Mouse (Mus musculus): Measurements from ENCODE around the gene Trmt10a. TPM values are rescaled to one million over a fixed set of nuclear protein-coding genes. Genes with fewer than 3 reads are reported as not detected.
"Not testable (repeated sequence)": the region's sequence is repeated elsewhere in the genome, so short reads cannot be mapped to it uniquely, and the experiment has no call there.

The Trmt10a gene
- total RNA-seq, 2 experiments from 2014 or later = 1.6 to 2.1 TPM

GRCm38 (mm10) chr3:138118392-138118791 lies 24.9 kb upstream of the Trmt10a start:
- peak overlapping the region; percentile 45 for H3K4me3 ChIP-seq
- intact Hi-C loops (cut with DNase I) = loop anchor here (2.0 kb wide), 1 partner anchor 46 kb away; no protein-coding TSS in a partner anchor
- peak overlapping the region; percentile 83 for H3K27ac ChIP-seq
- no peak for TF ChIP-seq CTCF (IDR thresholded peaks at IDR 0.05)
- DNase-seq = no peak

GRCm38 (mm10) chr3:138118831-138119230 lies 24.4 kb upstream of the Trmt10a start:
- intact Hi-C loops (cut with DNase I) = loop anchor here (2.0 kb wide), 1 partner anchor 46 kb away; no protein-coding TSS in a partner anchor
- H3K4me3 ChIP-seq = peak overlapping the region; percentile 45
- no peak for TF ChIP-seq CTCF (IDR thresholded peaks at IDR 0.05)
- no peak for DNase-seq
- H3K27ac ChIP-seq = peak overlapping the region; percentile 83

- peak; percentile 15; the same call in 1 of the 2 replicates for TF ChIP-seq CTCF (IDR thresholded peaks at IDR 0.05)
- intact Hi-C loops (cut with DNase I) = loop anchor here (2.0 kb wide), 1 partner anchor 47 kb away; no protein-coding TSS in a partner anchor
Observed at GRCm38 (mm10) chr3:138119444-138120105, 23.7 kb upstream of the Trmt10a start.

GRCm38 (mm10) chr3:138121461-138121860 lies 21.8 kb upstream of the Trmt10a start:
- no peak overlapping the region for H3K4me3 ChIP-seq
- no peak overlapping the region for H3K27ac ChIP-seq
- no peak for DNase-seq
- TF ChIP-seq CTCF (IDR thresholded peaks at IDR 0.05) = no peak
- intact Hi-C loops (cut with DNase I) = no loop called here

More at GRCm38 (mm10) chr3:138119444-138120105, 23.7 kb upstream of the Trmt10a start:
- DNase-seq = peak; percentile 47
- peak overlapping the region; percentile 45 for H3K4me3 ChIP-seq
- peak overlapping the region; percentile 83 for H3K27ac ChIP-seq

- no peak for TF ChIP-seq CTCF (IDR thresholded peaks at IDR 0.05)
- intact Hi-C loops (cut with DNase I) = no loop called here
- peak; percentile 33 for DNase-seq
- peak overlapping the region; percentile 32 for H3K4me3 ChIP-seq
- H3K27ac ChIP-seq = peak overlapping the region; percentile 54
Observed at GRCm38 (mm10) chr3:138123842-138124241, 19.4 kb upstream of the Trmt10a start.

GRCm38 (mm10) chr3:138129110-138129509 lies 14.1 kb upstream of the Trmt10a start:
- intact Hi-C loops (cut with DNase I) = no loop called here

GRCm38 (mm10) chr3:138130692-138131091 lies 12.6 kb upstream of the Trmt10a start:
- DNase-seq = no peak
- intact Hi-C loops (cut with DNase I) = no loop called here
- TF ChIP-seq CTCF (IDR thresholded peaks at IDR 0.05) = no peak
- Histone ChIP-seq H3K4me3 (no peak overlapping the region), H3K27ac (no peak overlapping the region)

More at GRCm38 (mm10) chr3:138129110-138129509, 14.1 kb upstream of the Trmt10a start:
- TF ChIP-seq CTCF (IDR thresholded peaks at IDR 0.05) = no peak
- no peak for DNase-seq
- no peak overlapping the region for H3K27ac ChIP-seq
- H3K4me3 ChIP-seq = no peak overlapping the region

- H3K4me3 ChIP-seq = no peak overlapping the region
- DNase-seq = no peak
- no peak for TF ChIP-seq CTCF (IDR thresholded peaks at IDR 0.05)
- intact Hi-C loops (cut with DNase I) = no loop called here
- no peak overlapping the region for H3K27ac ChIP-seq
Observed at GRCm38 (mm10) chr3:138131168-138131567, 12.1 kb upstream of the Trmt10a start.

- intact Hi-C loops (cut with DNase I) = no loop called here
- no peak for DNase-seq
- Histone ChIP-seq H3K27ac (no peak overlapping the region), H3K4me3 (no peak overlapping the region)
- TF ChIP-seq CTCF (IDR thresholded peaks at IDR 0.05) = no peak
Observed at GRCm38 (mm10) chr3:138133463-138133862, 9.8 kb upstream of the Trmt10a start.

- no peak for DNase-seq
- intact Hi-C loops (cut with DNase I) = no loop called here
- no peak for TF ChIP-seq CTCF (IDR thresholded peaks at IDR 0.05)
- no peak overlapping the region for H3K27ac ChIP-seq
- no peak overlapping the region for H3K4me3 ChIP-seq
Observed at GRCm38 (mm10) chr3:138133916-138134315, 9.3 kb upstream of the Trmt10a start.

GRCm38 (mm10) chr3:138134528-138134927 lies 8.7 kb upstream of the Trmt10a start:
- Histone ChIP-seq H3K4me3 (no peak overlapping the region), H3K27ac (no peak overlapping the region)
- intact Hi-C loops (cut with DNase I) = no loop called here
- no peak for TF ChIP-seq CTCF (IDR thresholded peaks at IDR 0.05)
- no peak for DNase-seq

GRCm38 (mm10) chr3:138138146-138138545 lies 5.1 kb upstream of the Trmt10a start:
- intact Hi-C loops (cut with DNase I); H3K4me3 ChIP-seq; DNase-seq; H3K27ac ChIP-seq: not testable (repeated sequence)

- DNase-seq = no peak
- intact Hi-C loops (cut with DNase I) = no loop called here
- Histone ChIP-seq H3K4me3 (no peak overlapping the region), H3K27ac (no peak overlapping the region)
- TF ChIP-seq CTCF (IDR thresholded peaks at IDR 0.05) = no peak
Observed at GRCm38 (mm10) chr3:138139663-138140062, 3.6 kb upstream of the Trmt10a start.

All from gastrocnemius, adult 2 months (tissue).